Mouse (Mus musculus): Measurements from ENCODE around the gene Gm13757.
"Not testable (repeated sequence)": the region's sequence is repeated elsewhere in the genome, so short reads cannot be mapped to it uniquely, and the experiment has no call there.

Gene Gm13757

GRCm38 (mm10) chr2:88449031-88449430 is at the start of gene Gm13757:
TSS of gene Gm13757 (minus strand) at chr2:88449131.
- in situ Hi-C loops (cut with MboI; ENCODE audit: low pct_unique_long_range_greater_than_20kb in 1 of 2, low sequenced_read_pairs in 2 of 2, unreplicated experiment in 1 of 2) = no loop called here

GRCm38 (mm10) chr2:88493020-88493419 is 44.1 kb upstream of the Gm13757 start, which contains the start of gene Olfr1185-ps1:
TSS of gene Olfr1185-ps1 (plus strand) at chr2:88493320.
- in situ Hi-C loops (cut with MboI; ENCODE audit: low pct_unique_long_range_greater_than_20kb in 1 of 2, low sequenced_read_pairs in 2 of 2, unreplicated experiment in 1 of 2) = no loop called here

GRCm38 (mm10) chr2:88483298-88483697 is 34.4 kb upstream of the Gm13757 start, which contains the start of gene Olfr1184:
TSS of gene Olfr1184 (plus strand) at chr2:88483598.
- in situ Hi-C loops (cut with MboI; ENCODE audit: low pct_unique_long_range_greater_than_20kb in 1 of 2, low sequenced_read_pairs in 2 of 2, unreplicated experiment in 1 of 2) = no loop called here

GRCm38 (mm10) chr2:88454567-88454966 is 5.6 kb upstream of the Gm13757 start, which contains the start of gene Olfr1183:
TSS of gene Olfr1183 (plus strand) at chr2:88454867.
- in situ Hi-C loops (cut with MboI; ENCODE audit: low pct_unique_long_range_greater_than_20kb in 1 of 2, low sequenced_read_pairs in 2 of 2, unreplicated experiment in 1 of 2) = not testable (repeated sequence)

GRCm38 (mm10) chr2:88426071-88426470 is 22.9 kb downstream of the Gm13757 start, which contains the start of gene Olfr1181:
TSS of gene Olfr1181 (minus strand) at chr2:88426171.
- in situ Hi-C loops (cut with MboI; ENCODE audit: low pct_unique_long_range_greater_than_20kb in 1 of 2, low sequenced_read_pairs in 2 of 2, unreplicated experiment in 1 of 2) = no loop called here

GRCm38 (mm10) chr2:88419051-88419450 is 29.9 kb downstream of the Gm13757 start, which contains the start of gene Olfr1180:
TSS of gene Olfr1180 (minus strand) at chr2:88419151.
- in situ Hi-C loops (cut with MboI; ENCODE audit: low pct_unique_long_range_greater_than_20kb in 1 of 2, low sequenced_read_pairs in 2 of 2, unreplicated experiment in 1 of 2) = no loop called here

- in situ Hi-C loops (cut with MboI; ENCODE audit: low pct_unique_long_range_greater_than_20kb in 1 of 2, low sequenced_read_pairs in 2 of 2, unreplicated experiment in 1 of 2) = no loop called here
These were observed 42.6 kb downstream of the Gm13757 start, which contains the start of gene Olfr1179 for GRCm38 (mm10) chr2:88406353-88406752. TSS of gene Olfr1179 (minus strand) at chr2:88406453.
